Mouse (Mus musculus) urinary bladder, postnatal 14 days (tissue): Measurements from ENCODE around the gene Palld.

Source experiments
- DNase-seq: peaks from one replicate; pipeline ENCODE4 v3.0.0; 2021; ENCODE audit warnings: low spot score

The Palld gene

DNA sequence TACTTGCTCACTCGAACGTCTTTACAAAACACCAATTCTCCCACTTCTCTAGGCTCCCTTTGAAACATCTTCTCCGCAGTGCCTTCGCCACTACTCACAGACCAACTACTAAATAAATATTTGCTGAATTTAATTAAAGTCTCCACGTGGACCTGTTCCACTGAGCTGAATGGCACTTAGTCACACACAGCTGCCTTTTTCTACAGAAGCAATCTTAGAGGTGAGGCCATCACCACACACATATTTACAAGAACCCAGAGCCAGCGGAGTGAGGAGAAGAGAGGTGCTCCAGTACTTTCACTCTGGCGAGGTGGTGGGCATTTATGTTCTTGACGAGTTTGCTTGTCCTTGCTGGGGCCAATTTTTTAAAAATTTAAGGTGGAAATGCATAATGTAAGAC lies 346.3 kb downstream of the Palld start:
- DNase-seq, result no peak

DNA sequence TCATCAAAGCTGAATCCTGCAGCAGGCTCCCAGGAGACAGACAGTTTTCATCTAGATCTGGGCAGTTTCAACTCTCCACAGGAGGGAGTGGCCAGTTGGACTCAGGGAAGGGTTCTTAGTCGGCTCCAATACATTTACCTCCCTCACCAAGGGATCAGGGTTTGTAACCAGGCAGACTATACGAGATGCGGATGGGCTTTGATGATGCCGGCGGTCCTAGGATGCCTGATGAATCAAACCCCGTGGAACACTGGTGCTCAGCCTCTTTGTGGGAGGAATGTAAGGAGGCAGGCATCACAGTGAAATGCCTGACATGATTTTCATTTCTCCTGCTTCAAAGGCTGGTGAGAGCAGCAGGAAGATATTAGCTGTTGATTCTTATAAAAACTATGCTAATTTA lies 347.1 kb downstream of the Palld start:
- DNase-seq, result no peak

DNA sequence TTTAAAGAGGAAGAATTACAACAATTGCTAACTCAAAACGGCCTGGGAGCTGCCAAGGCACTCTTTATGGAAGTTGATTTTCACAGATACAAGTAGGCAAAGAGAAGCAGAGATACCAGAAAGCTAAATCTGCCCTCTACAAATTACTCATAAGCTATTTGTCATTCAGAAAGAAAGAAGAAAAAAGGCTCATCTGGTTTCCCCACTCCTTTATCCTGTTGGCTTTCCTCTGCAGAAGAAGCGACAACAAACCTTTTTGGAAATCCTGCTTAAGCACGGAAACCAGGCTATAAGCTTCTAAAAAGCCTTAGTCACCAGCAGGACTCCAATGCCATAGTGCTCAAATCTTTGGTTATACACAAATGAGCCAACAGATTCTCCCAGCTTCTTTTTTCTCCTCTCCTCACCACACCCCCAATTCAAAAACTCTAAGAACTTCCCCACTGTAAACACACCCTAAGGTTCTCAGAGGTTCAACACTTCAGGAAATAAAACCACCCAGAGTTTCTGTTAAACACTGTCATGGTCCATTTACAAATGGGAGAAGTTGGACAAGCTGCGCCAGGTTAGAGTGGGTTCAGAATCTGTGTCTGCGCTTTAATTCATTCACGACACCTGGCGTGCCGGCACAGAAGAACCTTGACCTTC lies 349.6 kb downstream of the Palld start:
- no peak for DNase-seq

DNA sequence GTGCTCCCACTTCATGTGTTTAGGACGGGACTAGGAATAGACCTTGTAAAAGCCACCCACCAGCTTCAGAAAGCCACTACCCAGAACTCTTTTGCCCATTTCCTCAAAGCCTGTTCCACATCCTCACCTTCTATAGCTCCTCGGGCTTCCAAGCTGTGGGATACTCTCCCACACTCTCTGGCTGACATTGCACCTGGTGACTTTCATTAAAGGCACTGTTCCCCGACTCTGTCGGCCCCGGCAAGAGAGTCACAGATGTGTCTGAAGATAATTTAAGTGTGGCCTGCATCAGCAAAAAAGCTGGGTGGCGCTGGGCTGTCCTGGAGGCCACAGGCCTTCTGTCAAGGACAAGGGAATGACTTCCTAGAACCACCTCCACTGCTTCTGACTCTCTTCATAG lies 350.3 kb downstream of the Palld start:
- no peak for DNase-seq

DNA sequence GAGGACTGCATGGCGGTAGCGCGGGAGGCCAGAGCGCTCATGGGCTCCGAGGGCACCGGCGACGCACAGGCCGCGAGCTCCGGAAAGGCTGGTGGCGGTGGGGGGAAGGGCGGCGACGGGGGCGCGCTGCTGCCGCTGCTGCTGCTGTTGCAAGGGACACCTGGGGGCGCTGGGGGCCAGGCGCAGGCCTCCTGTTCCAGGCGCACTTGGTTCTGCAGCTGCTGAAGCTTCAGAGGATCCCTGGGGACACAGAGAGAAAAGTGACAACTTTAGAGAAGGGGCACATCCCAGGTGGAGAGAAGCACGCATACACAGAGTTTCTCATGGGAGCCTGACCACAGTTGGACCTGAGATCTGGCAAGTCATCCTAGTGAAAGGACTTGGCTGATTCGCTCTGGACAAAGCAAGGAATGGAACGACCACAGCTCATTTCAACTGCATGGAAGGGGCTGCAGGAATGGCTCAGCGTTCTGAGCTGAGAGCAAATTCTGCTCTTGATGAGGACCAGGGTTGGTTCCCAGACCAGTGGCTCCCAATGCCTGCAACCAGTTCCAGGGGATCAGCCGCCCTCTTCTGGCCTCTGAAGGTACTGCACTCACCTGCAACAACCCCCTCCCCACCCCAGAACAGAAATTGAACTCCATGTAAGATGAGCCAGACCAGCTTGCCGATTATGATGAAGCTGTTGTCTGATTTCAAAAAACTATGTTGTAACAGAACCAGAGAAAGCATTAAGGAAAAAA lies 352.3 kb downstream of the Palld start:
- DNase-seq, result no peak

DNA sequence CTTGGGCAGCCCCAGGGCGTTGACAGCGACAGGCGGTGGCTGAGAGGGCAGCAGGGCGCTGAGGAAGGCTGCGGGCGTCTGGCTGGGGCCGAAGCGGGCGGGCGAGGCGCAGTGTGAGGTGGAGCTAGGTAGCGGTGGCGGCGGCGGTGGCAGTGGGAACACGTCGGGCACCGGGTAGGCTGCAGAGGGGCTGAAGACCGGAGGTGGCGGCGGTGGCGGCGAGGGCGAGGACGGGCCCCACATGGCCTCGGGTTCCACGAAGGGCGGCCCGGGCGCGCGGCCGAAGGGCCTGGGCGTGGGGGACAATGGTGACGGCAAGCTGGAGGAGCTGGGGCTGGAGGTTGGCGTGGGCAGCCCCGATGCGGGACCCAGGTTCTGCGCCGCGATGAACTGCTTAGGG lies 352.9 kb downstream of the Palld start:
- no peak for DNase-seq

DNA sequence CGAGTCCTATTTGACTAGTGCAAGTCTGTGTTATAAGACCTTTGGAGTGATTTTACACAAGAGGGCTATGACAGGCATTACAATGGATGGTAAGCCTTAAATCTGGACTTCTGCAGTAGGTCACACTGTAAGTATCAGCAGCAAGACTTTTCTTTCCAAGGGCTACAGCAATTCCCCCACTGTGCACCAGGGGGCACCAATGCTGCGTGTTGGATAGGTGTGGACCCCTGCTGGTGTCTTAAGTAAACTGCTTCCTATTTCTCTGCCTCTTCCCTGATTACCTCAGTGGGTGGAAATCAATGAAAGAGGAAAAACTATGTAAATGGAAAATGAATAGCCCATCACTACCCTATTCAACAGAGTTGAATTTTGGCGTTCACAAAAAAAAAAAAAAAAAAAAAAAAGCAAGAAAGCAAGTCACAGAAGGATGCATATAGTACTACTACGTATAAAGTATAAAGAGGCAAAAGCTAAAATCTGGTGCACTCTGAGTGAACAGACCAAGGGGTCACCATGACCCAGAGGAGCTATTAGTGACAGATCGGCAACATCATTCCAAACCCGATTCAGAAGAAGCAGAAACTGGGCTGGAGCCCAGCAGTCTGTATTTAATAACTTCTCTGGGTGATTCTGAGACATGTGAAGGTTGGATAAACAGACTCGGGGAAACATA lies 362.5 kb downstream of the Palld start:
- peak; percentile 85 for DNase-seq

DNA sequence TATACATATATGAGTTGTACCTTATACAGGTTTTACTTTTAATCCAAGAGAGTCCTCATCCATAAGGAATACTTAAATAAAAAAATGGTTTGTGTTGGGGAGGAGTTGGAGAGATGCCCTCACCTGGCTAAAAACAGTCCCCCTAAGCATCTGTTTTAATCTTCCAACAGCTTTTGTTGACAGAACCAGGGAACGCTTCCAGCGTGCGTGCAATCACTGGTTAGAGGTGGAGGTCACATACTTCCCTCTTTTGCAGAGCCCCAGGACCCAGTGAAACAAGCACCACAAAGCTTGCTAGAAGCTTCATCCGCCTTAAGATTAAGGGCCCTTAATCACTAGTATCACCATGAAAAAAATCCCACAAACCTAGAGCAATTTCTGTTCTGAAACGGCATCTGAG lies 365.0 kb downstream of the Palld start:
- no peak for DNase-seq

DNA sequence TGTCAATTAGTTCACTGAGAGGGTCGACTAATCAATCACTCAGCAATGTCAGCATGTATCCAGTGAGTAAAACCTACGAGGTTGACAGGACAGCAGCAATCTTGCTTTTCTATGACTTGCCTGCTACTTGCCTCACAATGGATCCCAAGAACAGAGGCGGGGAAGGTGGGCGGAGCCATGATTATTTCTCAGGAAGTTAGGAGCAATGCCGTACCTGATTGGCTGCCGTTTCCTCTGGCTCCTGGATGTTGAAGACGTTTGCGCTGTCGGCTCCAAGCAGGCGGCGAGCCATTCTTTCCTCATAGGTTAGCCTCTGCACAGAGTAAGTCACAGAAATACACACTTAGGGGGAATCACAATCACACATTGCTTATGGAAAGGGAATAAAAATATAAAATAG lies 367.0 kb downstream of the Palld start:
- no peak for DNase-seq

DNA sequence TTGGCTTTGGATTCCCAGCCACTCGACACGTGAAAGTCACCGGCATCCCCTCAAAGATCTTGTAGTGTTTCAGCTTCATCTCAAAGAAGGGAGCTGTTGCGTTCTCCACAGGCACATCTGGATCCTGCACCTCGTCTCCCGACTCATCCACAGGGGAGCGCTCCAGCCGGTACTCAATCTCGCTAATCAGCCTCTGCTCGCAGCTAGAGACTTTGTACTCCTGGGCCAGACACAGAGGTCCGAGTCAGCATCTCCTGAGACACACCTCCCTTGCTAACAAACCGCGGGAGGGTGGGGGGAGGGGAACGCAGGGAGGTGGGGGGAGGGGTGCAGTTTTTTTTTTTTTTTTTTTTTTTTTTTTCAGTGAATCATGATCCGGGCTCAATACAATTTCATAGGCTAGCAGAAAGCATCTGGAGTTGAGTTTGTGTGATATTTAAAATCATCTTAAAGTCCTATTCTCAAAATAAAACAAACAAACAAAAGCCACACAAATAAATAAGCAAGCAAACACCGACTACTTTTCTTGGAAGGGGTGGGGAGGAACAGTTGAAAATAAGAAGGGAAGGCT lies 369.0 kb downstream of the Palld start:
- DNase-seq, result no peak

DNA sequence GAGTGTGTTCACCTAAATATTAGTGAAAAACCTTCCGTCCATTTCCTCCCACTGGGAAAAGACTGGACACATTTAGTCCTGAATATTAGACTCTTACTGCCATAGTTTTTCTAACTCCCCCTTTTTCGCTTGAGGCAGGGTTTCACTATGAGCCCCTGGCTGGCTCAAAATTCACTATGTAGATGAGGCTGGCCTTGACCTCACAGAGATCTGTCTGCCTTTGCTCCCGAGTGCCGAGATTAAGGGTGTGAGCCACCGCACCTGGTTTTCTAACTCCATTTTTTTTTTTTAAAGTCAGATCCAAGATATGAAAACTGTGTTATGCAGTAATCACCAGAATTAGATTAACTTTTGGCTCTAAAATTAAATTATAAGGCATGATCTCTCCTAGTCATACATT lies 369.7 kb downstream of the Palld start:
- no peak for DNase-seq

DNA sequence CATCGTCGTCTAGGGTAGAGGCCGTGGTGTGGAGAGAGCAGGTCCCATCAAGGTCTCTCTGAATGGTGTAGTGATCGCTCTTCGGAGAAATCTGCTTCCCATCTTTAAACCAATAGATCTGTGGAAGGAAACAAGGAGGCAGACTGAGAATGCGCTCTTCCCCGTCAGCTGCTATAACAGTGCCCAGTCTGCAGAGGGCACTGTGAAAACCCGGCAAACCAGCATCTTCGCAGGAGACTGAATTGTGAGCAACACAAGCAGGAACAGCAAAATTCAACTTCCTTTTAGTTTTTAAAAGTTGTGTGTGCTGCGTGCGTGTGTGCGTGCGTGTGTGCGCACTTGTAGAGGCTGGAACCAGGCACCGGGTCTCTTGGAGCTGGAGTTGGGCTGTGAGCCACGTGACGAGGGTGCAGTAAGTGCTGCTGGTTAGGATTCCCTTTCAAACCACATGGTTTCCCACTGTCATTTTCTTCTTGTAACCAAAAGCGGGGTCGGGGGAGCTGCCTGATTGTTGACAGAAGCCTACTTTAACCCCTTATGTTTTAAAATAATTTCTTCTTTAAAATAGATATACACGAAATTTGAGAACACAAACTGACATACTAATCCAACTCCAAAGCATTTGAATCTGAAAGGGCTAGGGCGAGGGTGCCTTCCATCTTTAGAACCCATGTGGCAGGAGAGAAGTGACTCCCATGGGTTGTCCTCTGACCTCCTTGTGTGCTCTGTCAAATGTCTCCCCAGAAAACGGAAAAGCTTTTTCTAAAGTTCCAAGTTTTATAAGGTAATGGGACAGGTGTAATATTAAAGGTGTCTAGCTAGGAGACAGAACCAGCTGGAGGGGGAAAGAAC lies 370.3 kb downstream of the Palld start:
- no peak for DNase-seq

DNA sequence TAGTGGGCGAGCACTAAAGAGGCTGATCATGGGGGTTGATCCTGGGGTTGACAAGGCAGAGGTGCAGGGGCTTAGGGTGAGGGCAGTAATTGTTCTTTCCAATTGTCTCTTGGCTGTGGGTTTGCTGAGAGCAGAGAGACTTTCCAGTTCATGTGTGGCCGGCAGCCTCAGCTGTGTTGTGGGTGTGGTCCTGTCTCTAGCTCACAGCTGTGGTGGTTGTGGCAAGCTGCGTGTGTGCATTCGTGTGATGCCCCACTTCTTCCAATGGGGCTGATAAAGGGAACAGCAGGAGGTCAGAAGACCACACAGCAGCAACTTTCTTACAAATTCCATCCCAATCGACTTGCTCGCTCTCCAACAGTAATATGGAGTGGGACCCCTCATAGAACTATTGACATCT lies 373.8 kb downstream of the Palld start:
- DNase-seq, result no peak

DNA sequence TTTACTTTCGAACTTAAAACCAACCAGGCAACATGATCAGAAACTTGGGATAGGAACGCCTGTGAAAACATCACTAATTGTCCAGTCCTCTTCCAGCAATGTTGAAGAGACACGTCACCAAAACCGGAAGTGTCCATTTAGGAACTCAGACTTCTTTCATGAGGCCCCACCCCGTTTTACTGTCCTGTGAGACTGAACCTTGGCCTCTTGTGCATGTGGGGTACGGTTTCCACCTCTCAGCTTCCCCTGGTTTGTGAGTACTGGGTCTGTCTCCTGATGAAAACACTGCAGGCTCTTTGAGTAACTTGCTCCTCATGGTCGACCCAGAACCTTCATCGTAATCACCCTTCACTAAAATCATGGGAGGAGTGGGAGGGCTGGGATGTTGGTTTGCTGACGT lies 374.3 kb downstream of the Palld start:
- no peak for DNase-seq

DNA sequence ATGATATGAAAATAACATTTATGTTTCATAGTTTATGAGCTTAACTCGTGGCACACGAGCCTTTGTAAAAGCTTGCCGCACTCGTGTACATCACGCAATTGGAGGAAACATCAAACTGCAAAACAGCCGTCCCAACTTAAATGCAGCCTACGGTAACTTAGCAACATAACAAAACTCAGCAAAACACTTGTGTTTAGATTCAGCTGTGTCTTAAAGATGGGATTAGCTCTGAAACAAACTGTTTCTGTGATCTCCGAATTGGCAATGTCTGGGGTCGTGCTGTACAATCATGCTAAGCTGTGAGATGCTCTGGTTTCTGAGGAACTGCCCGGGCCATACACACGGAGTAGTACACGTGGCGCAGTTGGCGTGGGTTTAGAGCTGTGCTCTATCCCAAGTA lies 375.5 kb downstream of the Palld start:
- DNase-seq, result no peak

DNA sequence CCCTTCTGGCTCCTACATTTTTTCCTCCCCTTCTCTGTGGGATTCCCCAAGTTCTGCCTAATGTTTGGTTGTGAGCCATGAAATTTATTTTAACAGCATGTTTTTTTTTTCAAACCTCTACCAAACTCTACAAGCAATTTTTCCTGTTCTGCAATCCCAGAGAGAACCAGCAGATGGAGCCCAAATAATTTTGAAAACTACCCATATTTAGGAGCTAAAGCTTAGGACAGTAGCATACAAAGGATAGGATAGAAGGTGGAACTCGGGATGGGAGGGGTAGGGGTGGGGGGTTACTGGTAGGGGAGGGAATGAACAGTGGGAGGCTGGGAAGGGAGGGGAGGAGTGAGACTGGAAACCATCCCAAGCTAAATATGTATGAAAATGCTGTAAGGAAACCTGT lies 380.4 kb downstream of the Palld start:
- DNase-seq, result no peak

DNA sequence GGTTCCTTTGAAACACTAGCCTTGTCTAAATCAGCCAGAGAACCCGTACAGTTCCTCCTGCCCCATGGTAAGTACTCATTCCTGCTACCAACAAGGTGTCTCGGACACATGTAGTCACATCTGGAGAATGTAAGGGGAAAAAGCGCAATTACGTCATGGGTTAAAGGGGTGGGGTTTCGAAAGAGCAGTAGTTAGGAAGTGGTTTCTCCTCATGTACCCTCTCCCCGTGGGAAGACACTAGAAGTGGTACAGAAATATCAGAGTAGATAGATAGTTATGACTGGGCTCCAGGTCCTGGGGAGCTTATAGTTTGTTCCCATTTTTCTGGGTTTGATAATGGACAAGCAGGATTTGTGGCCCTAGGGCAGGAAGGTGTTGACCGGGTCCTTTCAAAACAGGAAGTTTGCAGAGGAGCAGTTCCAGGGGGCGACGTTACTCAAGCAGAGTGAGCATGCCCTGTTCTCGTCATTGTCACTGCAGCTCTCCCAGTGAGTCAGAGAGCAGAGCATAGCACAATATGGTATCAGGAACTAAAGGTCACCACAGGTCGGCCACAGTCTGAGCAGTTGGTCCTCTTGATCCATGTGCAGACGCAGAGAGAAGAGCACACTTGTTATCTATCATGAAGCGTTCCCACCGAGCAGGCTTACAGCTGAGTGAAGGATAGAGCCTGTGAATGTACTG lies 384.8 kb downstream of the Palld start:
- no peak for DNase-seq

DNA sequence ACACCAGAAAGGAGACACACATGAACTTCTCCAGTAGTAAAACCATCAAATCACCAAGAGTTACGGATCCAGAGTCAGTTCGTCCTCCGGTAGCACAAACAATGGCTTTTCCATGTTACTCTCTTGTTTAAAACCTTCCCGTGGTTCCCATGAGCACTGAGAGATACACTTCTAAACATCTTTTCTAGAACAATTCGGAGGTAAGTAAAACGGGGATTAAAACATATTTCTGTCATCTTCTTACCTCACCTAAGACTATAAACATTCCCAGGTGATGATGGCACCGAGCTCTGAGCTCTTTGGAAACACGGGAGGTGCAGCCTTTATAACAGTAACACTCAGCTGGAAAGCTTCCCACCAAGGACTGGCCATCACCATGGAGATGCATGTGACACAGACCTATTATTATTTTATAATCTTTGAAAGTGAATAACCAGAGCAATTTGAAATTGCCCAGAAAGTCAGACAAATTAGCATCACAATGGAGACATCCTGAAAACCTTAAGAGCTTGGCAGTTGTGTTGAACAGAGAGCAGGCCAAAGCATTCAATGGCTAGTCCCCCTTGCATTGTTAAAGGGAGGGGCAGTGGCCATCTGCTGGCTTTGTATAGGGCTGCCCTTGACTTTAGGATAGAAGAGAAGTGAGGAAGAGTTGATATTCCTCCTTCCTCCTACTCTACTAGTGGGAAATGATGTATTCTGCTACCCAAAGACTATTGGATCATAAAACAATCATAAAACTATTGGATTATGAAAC lies 385.6 kb downstream of the Palld start:
- DNase-seq, result no peak

DNA sequence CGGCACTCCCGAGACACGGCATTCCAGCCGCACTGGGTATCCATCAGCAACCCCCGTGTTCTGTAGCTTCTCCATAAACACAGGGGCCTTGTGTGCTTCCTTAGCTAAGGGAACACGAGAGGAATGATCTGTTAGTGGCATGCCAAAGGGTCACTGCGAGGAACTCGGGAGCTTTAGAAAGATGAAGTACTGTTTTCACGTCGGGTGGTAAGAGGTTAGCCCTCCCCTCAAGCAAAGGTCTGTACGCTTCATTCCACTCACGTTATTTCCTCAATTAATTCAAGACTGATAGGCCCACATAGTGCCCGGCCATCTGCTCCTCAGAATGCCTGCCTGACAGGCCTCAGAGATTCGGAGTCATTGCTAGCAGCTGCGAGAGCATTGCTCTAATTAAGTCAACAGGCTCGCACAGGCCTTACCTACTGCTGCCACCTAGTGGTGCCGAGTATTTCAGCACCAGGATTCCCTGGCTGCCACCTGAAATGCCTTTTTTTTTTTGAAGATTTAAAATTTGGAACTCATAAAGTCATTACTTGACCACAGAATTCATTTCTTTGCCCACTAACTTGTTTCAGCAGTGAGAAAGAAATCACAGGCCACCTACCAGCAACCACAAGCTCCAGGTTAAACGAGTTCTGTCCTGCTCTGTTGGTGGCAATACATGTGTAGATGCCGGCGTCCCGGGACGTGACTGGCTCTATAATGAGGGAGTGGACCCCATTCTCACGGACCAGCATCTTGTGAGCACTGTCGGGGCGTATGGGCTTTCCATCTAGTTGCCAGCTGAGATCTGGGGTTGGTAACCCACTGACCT lies 386.4 kb downstream of the Palld start:
- peak; percentile 83 for DNase-seq
